Mouse (Mus musculus) brain, embryonic 14.5 days (tissue): ENCODE results near the gene Xylt1.

Source experiments
- CTCF ChIP-seq: fragments of 200-500 bp; IDR thresholded peaks from 2 replicates; pipeline ENCODE4 v1.5.1; 2012; ENCODE audit warnings: inconsistent platforms, mild to moderate bottlenecking, moderate library complexity, borderline replicate concordance; ENCODE audit not compliant: insufficient read depth, insufficient read length; ENCODE audit errors: extremely low read depth
- POLR2A ChIP-seq: fragments of 200-500 bp; IDR thresholded peaks from 2 replicates; pipeline ENCODE4 v1.6.1; 2012; ENCODE audit warnings: mild to moderate bottlenecking, inconsistent platforms, borderline replicate concordance; ENCODE audit not compliant: poor library complexity, insufficient read depth, insufficient read length, severe bottlenecking; ENCODE audit errors: extremely low read depth

DNA sequence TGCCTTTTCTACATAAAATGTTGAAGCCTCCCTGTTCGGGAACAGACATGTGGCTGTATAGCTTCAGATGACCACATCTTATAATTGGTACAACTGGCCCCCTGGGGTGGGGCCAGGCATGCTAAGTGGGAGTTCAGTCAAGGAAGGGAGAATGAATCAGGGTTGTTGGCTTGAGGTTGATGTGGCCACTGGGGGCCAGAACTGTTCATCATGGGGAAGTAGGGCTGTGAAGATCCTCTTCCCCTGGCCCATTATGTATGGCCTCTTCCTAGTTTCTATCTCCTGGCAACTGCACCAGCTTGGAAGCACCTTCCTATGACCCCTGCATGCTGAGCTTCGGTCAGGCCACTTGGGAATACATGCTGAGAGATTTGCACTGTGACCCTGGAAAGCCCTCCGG is 145.8 kb downstream of the Xylt1 start:
- TF ChIP-seq POLR2A (no peak), CTCF (no peak)
